Mouse (Mus musculus) embryonic facial prominence, embryonic 11.5 days (tissue): Measurements from ENCODE around the gene Nckap5. TPM values are rescaled to one million over a fixed set of nuclear protein-coding genes. Genes with fewer than 3 reads are reported as not detected.

Source experiments
- ATAC-seq: fragments of 200-750 bp; cut with Nextera tagmentation; replicated peaks from 2 replicates; pipeline ENCODE4 v1.8.0; 2017; ENCODE audit warnings: low read depth; ENCODE audit not compliant: insufficient number of reproducible peaks, low FRiP score, low TSS enrichment
- DNase-seq: peaks from one replicate; pipeline ENCODE4 v3.0.0-alpha.2; 2015; ENCODE audit warnings: low spot score
- H3K27ac ChIP-seq: fragments of 300-500 bp; sonication (generic); replicated peaks from 2 replicates; pipeline ENCODE4 v1.5.1; 2014; ENCODE audit warnings: mild to moderate bottlenecking, low read depth, low read length, control low read depth
- H3K27me3 ChIP-seq: fragments of 300-500 bp; sonication (generic); 2 replicates; pipeline ENCODE4 v1.6.1; 2014; ENCODE audit warnings: mild to moderate bottlenecking, low read length, moderate library complexity, mixed read lengths; ENCODE audit not compliant: control insufficient read depth, insufficient read depth
- H3K36me3 ChIP-seq: fragments of 300-500 bp; sonication (generic); replicated peaks from 2 replicates; pipeline ENCODE4 v1.6.1; 2014; ENCODE audit warnings: low read depth, mild to moderate bottlenecking, low read length, moderate library complexity, mixed read lengths; ENCODE audit not compliant: control insufficient read depth, insufficient read depth
- H3K4me1 ChIP-seq: fragments of 300-500 bp; sonication (generic); 2 replicates; pipeline ENCODE4 v1.6.1; 2014; ENCODE audit warnings: low read length, mixed read lengths; ENCODE audit not compliant: control insufficient read depth, insufficient read depth
- H3K4me2 ChIP-seq: fragments of 300-500 bp; sonication (generic); 2 replicates; pipeline ENCODE4 v1.6.1; 2014; ENCODE audit warnings: low read depth, mild to moderate bottlenecking, control low read depth, low read length, moderate library complexity
- H3K4me3 ChIP-seq: fragments of 300-500 bp; sonication (generic); 2 replicates; pipeline ENCODE4 v1.5.1; 2014; ENCODE audit warnings: low read depth, low read length, control low read depth
- H3K9ac ChIP-seq: fragments of 300-500 bp; sonication (generic); replicated peaks from 2 replicates; pipeline ENCODE4 v1.6.1; 2014; ENCODE audit warnings: mild to moderate bottlenecking, control low read depth, low read length
- H3K9me3 ChIP-seq: fragments of 300-500 bp; sonication (generic); replicated peaks from 2 replicates; pipeline ENCODE4 v1.6.1; 2016; ENCODE audit warnings: mild to moderate bottlenecking, low read length, inconsistent platforms, mixed read lengths; ENCODE audit not compliant: control insufficient read depth
- WGBS: fragments of 180-500 bp; shearing (Covaris S2); extraction: QIAGEN DNeasy Blood & Tissue Kit; methylation state at CpG from one replicate; pipeline ENCODE4 v1.1.7; 2014; 5-methylcytosine and 5-hydroxymethylcytosine counted together
- polyA plus RNA-seq: library from polyadenylated mRNA; unstranded; fragments of >200 nt; fragmentation: Nextera tagmentation; extraction: Ambion mirVana; gene quantifications from 2 replicates; pipeline ENCODE4 v1.2.1, GENCODE M21; 2014

Gene Nckap5
- polyA plus RNA-seq, 1 experiment from 2014 or later = 5.7 TPM

- Histone ChIP-seq H3K9ac (no peak overlapping the region), H3K4me1 (no peaks in the 10 kb centered on the region), H3K9me3 (no peaks in the 10 kb centered on the region), H3K4me2 (no peak overlapping the region), H3K36me3 (no peaks in the 10 kb centered on the region), H3K27me3 (no peaks in the 10 kb centered on the region), H3K27ac (no peak overlapping the region), H3K4me3 (no peak overlapping the region)
- ATAC-seq (no peak), DNase-seq (no peak)
- WGBS = 75% methylated on average over 1 of the region's 1 CpGs
Observed at GRCm38 (mm10) chr1:126457739-126458138, 372.9 kb downstream of the Nckap5 start.

GRCm38 (mm10) chr1:126454504-126455173 is 376.0 kb downstream of the Nckap5 start:
- ATAC-seq = no peak
- no peak for DNase-seq
- H3K4me1 ChIP-seq = no peaks in the 10 kb centered on the region
- WGBS = 65% methylated on average over 9 of the region's 9 CpGs
- H3K4me2 ChIP-seq = no peak overlapping the region
- H3K36me3 ChIP-seq = no peaks in the 10 kb centered on the region
- no peak overlapping the region for H3K4me3 ChIP-seq
- no peaks in the 10 kb centered on the region for H3K9me3 ChIP-seq
- no peak overlapping the region for H3K9ac ChIP-seq
- no peak overlapping the region for H3K27ac ChIP-seq
- H3K27me3 ChIP-seq = no peaks in the 10 kb centered on the region

GRCm38 (mm10) chr1:126451472-126451871 is 379.1 kb downstream of the Nckap5 start:
- 78% methylated on average over 9 of the region's 9 CpGs for WGBS
- no peaks in the 10 kb centered on the region for H3K27me3 ChIP-seq
- H3K4me3 ChIP-seq = no peak overlapping the region
- H3K9me3 ChIP-seq = no peaks in the 10 kb centered on the region
- no peak overlapping the region for H3K9ac ChIP-seq
- no peak for DNase-seq
- no peaks in the 10 kb centered on the region for H3K36me3 ChIP-seq
- ATAC-seq = no peak
- H3K4me1 ChIP-seq = no peaks in the 10 kb centered on the region
- no peak overlapping the region for H3K4me2 ChIP-seq
- no peak overlapping the region for H3K27ac ChIP-seq

GRCm38 (mm10) chr1:126449424-126449823 is 381.2 kb downstream of the Nckap5 start:
- no peaks in the 10 kb centered on the region for H3K36me3 ChIP-seq
- WGBS = 48% methylated on average over 2 of the region's 2 CpGs
- DNase-seq (no peak), ATAC-seq (no peak)
- H3K27me3 ChIP-seq = no peaks in the 10 kb centered on the region
- H3K4me1 ChIP-seq = no peaks in the 10 kb centered on the region
- no peak overlapping the region for H3K4me2 ChIP-seq
- H3K9me3 ChIP-seq = no peaks in the 10 kb centered on the region
- no peak overlapping the region for H3K4me3 ChIP-seq
- no peak overlapping the region for H3K27ac ChIP-seq
- no peak overlapping the region for H3K9ac ChIP-seq

GRCm38 (mm10) chr1:126443890-126444289 is 386.7 kb downstream of the Nckap5 start:
- Histone ChIP-seq H3K27ac (no peak overlapping the region), H3K36me3 (no peaks in the 10 kb centered on the region), H3K4me1 (no peaks in the 10 kb centered on the region), H3K9ac (no peak overlapping the region), H3K27me3 (no peaks in the 10 kb centered on the region), H3K4me2 (no peak overlapping the region), H3K4me3 (no peak overlapping the region), H3K9me3 (no peaks in the 10 kb centered on the region)
- DNase-seq (no peak), ATAC-seq (no peak)
- WGBS = 48% methylated on average over 2 of the region's 2 CpGs

- WGBS = 74% methylated on average over 1 of the region's 1 CpGs
- ATAC-seq = no peak
- H3K4me3 ChIP-seq = no peak overlapping the region
- H3K4me1 ChIP-seq = no peaks in the 10 kb centered on the region
- no peak overlapping the region for H3K27ac ChIP-seq
- no peaks in the 10 kb centered on the region for H3K27me3 ChIP-seq
- H3K36me3 ChIP-seq = no peaks in the 10 kb centered on the region
- H3K9ac ChIP-seq = no peak overlapping the region
- no peak for DNase-seq
- no peaks in the 10 kb centered on the region for H3K9me3 ChIP-seq
- H3K4me2 ChIP-seq = no peak overlapping the region
Observed at GRCm38 (mm10) chr1:126442723-126443122, 387.9 kb downstream of the Nckap5 start.

- no peaks in the 10 kb centered on the region for H3K36me3 ChIP-seq
- no peak overlapping the region for H3K4me2 ChIP-seq
- no peaks in the 10 kb centered on the region for H3K4me1 ChIP-seq
- H3K9ac ChIP-seq = no peak overlapping the region
- ATAC-seq (no peak), DNase-seq (no peak)
- no peaks in the 10 kb centered on the region for H3K9me3 ChIP-seq
- WGBS = 81% methylated on average over 6 of the region's 6 CpGs
- no peak overlapping the region for H3K27ac ChIP-seq
- no peak overlapping the region for H3K4me3 ChIP-seq
- no peaks in the 10 kb centered on the region for H3K27me3 ChIP-seq
Observed at GRCm38 (mm10) chr1:126438000-126438572, 392.5 kb downstream of the Nckap5 start.

GRCm38 (mm10) chr1:126436937-126437667 is 393.5 kb downstream of the Nckap5 start:
- Histone ChIP-seq H3K4me2 (no peak overlapping the region), H3K9ac (no peak overlapping the region), H3K27ac (no peak overlapping the region), H3K9me3 (no peaks in the 10 kb centered on the region), H3K4me1 (no peaks in the 10 kb centered on the region), H3K36me3 (no peaks in the 10 kb centered on the region), H3K27me3 (no peaks in the 10 kb centered on the region), H3K4me3 (no peak overlapping the region)
- DNase-seq = no peak
- WGBS = 70% methylated on average over 9 of the region's 9 CpGs
- ATAC-seq = no peak
